Mouse (Mus musculus): ENCODE results near the gene Lce1i. TPM values are rescaled to one million over a fixed set of nuclear protein-coding genes. Genes with fewer than 3 reads are reported as not detected.
"Not testable (repeated sequence)": the region's sequence is repeated elsewhere in the genome, so short reads cannot be mapped to it uniquely, and the experiment has no call there.

Gene Lce1i
- not detected in 2 replicates for polyA plus RNA-seq (2015; fragmentation: Nextera tagmentation; extraction: Ambion mirVana)

DNA sequence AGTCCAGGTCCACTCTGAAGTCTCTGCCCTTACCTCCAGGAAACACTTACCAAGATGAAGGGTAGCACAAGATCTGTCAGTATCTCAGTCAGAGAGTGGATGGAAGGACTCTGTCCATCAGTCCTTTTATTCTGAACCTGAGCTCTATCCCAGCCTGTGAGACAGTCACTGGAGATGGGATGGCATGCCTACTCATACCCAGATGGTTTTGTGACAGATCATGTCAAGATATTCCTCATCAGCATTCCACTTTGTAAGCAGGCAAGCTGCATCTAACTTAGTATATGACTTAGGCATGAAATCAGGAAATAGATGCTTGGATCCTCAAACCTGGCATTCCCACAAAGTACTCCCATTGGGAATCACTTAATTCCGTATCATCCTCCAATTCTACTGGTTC lies at the start of gene Lce1i:
Gene Lce1i, minus strand, starts transcription at position 101 of the 400 bp plus-strand sequence.
- no peak for ATAC-seq (ENCODE audit: insufficient read depth, low FRiP score, low read depth)
- Histone ChIP-seq H3K4me3 (replicated peaks) (no peak within 1 kb of the TSS), H3K27me3 (replicated peaks) (no peaks in the 10 kb centered on the region), H3K4me2 (no peak within 1 kb of the TSS), H3K36me3 (no peaks in the 10 kb centered on the region), H3K9me3 (no peaks in the 10 kb centered on the region), H3K9ac (no peak within 1 kb of the TSS), H3K27ac (no peak within 1 kb of the TSS), H3K4me1 (no peaks in the 10 kb centered on the region)
- WGBS, result 72% methylated on average over 1 of the region's 1 CpGs

DNA sequence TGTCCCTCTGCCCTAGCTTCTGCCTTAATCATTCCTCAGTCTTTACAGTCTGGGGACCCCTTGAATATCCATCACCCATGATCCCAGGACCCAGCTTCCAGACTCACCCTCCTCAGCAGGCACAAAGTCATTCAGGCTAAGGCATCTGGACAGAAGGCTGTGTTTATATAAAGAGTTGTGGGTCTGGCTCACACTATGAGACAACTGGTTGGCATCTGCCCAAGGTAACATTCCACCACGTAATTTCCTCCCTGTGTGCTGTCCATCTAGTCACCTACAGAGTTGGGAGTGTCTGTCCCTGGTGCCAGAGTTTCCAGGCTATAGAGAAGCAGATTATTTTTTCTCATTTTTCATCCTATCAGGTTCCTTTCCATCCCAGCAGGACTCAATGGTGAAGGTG lies 48.4 kb upstream of the Lce1i start, which contains the start of gene Kprp:
Gene Kprp, minus strand, starts transcription at position 140 of the 400 bp plus-strand sequence.
- ATAC-seq (ENCODE audit: insufficient read depth, low FRiP score, low read depth), result no peak
- WGBS, result 29% methylated on average over 1 of the region's 1 CpGs
- no peaks in the 10 kb centered on the region for H3K9me3 ChIP-seq
- no peak within 1 kb of the TSS for H3K9ac ChIP-seq
- no peaks in the 10 kb centered on the region for H3K27me3 ChIP-seq (replicated peaks)
- no peaks in the 10 kb centered on the region for H3K4me1 ChIP-seq
- no peak within 1 kb of the TSS for H3K4me3 ChIP-seq (replicated peaks)
- H3K36me3 ChIP-seq, result no peaks in the 10 kb centered on the region
- no peak within 1 kb of the TSS for H3K27ac ChIP-seq
- no peak within 1 kb of the TSS for H3K4me2 ChIP-seq

DNA sequence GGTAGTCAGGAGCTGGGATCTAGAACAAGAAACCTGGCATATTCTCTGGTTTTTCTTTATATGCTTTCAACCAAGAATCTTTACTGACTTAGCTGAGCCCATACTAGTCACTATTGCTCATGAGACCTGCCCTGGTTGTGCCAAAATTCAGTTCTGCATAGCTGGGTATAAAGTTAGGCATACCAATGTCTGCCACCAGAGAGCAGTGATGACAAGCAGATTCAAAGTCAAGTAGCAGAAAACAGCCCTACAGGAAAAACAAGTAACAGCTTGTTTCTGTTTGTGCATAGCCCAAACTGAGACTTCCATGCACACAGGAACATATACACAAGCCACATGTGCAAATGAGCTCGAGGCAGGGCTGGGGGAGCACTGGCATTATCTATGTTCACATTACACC lies 47.1 kb upstream of the Lce1i start:
- no peaks in the 10 kb centered on the region for H3K4me1 ChIP-seq
- no peaks in the 10 kb centered on the region for H3K27me3 ChIP-seq (replicated peaks)
- ATAC-seq (ENCODE audit: insufficient read depth, low FRiP score, low read depth), result no peak
- H3K9ac ChIP-seq, result no peak overlapping the region
- WGBS, result 22% methylated on average over 1 of the region's 1 CpGs
- no peaks in the 10 kb centered on the region for H3K9me3 ChIP-seq
- no peaks in the 10 kb centered on the region for H3K36me3 ChIP-seq
- H3K4me3 ChIP-seq (replicated peaks), result no peak overlapping the region
- no peak overlapping the region for H3K4me2 ChIP-seq
- H3K27ac ChIP-seq, result no peak overlapping the region

DNA sequence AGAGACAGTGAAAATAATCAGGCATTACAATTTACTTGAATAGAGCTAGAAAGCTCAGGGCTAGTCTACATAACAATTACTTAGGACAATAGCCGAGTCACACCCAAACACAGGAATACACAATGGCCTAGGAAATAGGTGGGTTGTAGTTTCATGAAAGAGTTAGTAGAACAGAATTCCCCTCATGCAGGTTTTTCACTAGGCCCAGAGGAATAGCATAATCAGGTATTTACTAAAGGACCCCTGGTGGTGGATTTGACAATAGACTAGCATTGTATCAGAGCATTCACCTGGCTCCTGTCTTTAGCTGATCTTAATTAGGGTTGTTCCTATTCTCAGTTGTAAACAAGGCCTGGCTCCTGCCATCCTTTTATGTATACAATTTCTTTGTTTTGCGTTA lies 37.3 kb upstream of the Lce1i start:
- not testable (repeated sequence) for ATAC-seq (ENCODE audit: insufficient read depth, low FRiP score, low read depth); H3K36me3 ChIP-seq
- WGBS, result 90% methylated on average over 2 of the region's 2 CpGs

DNA sequence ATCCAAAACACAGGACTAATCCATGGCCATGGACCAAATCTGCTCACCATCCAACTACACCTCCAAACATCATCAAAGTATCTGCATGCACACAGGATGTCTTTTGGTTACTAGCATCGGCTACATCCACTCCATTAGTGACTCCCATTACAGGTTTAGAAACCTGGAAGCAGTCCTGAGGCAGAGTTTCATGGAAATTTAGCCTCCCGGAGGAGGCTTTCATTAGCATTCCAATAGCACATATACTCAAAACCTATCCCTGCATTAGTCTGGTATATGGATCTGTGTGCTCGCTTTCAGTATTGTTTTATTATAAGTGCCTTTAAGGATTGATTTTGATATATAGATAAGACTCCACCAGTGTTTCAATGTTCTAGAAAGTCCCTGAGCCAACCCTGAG lies 36.9 kb upstream of the Lce1i start:
- no peaks in the 10 kb centered on the region for H3K36me3 ChIP-seq
- no peaks in the 10 kb centered on the region for H3K4me1 ChIP-seq
- H3K4me3 ChIP-seq (replicated peaks), result no peak overlapping the region
- no peaks in the 10 kb centered on the region for H3K9me3 ChIP-seq
- no peak for ATAC-seq (ENCODE audit: insufficient read depth, low FRiP score, low read depth)
- WGBS, result 92% methylated on average over 3 of the region's 3 CpGs
- no peak overlapping the region for H3K4me2 ChIP-seq
- no peaks in the 10 kb centered on the region for H3K27me3 ChIP-seq (replicated peaks)
- H3K27ac ChIP-seq, result no peak overlapping the region
- no peak overlapping the region for H3K9ac ChIP-seq

More for the DNA sequence above, 37.3 kb upstream of the Lce1i start:
- H3K4me2 ChIP-seq; H3K4me3 ChIP-seq (replicated peaks); H3K9ac ChIP-seq; H3K27me3 ChIP-seq (replicated peaks); H3K4me1 ChIP-seq; H3K9me3 ChIP-seq; H3K27ac ChIP-seq: not testable (repeated sequence)

DNA sequence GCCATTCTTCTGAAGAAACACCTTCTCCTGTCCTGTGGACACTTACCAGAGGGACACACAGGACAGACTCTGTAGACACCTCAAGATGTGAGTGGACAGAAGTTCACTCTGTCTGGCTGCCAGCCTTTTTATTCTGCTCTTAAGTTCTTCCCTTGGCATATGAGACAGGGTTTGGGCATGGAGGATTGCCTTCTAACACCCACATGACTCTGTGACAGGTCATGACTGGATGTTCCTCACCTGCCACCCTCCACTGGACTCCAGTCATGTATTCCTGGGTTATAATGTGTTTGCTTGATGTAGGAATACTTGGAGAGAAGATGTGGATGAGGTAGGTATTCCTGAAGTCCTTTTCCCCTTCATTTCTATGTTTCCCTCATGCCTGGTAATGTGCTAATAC lies 29.1 kb upstream of the Lce1i start, which contains the start of gene Lce1k:
Gene Lce1k, minus strand, starts transcription at position 101 of the 400 bp plus-strand sequence.
- no peak for ATAC-seq (ENCODE audit: insufficient read depth, low FRiP score, low read depth)
- H3K4me2 ChIP-seq, result no peak within 1 kb of the TSS
- no peaks in the 10 kb centered on the region for H3K27me3 ChIP-seq (replicated peaks)
- no peak within 1 kb of the TSS for H3K9ac ChIP-seq
- no peaks in the 10 kb centered on the region for H3K4me1 ChIP-seq
- H3K36me3 ChIP-seq, result no peaks in the 10 kb centered on the region
- H3K4me3 ChIP-seq (replicated peaks), result no peak within 1 kb of the TSS
- H3K9me3 ChIP-seq, result no peaks in the 10 kb centered on the region
- H3K27ac ChIP-seq, result no peak within 1 kb of the TSS

DNA sequence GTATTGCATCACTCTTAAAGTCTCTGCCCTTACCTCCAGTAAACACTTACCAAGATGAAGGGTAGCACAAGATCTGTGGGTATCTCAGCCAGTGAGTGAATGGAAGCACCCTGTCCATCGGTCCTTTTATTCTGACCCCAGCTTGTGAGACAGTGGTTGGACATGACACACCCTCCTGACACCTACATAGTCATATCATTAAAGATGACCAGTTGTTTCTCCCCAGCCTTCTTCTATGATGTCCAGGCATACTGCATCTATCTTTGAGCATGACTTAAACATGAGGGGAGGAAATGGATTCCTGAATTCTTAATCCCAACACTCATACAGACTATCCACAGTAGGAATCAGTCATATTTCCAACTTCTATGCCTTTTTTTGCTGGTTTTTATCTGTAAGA lies 11.7 kb upstream of the Lce1i start, which contains the start of gene Lce1j:
Gene Lce1j, minus strand, starts transcription at position 101 of the 400 bp plus-strand sequence.
- H3K9ac ChIP-seq, result no peak within 1 kb of the TSS
- no peaks in the 10 kb centered on the region for H3K4me1 ChIP-seq
- no peaks in the 10 kb centered on the region for H3K36me3 ChIP-seq
- H3K27me3 ChIP-seq (replicated peaks), result no peaks in the 10 kb centered on the region
- no peaks in the 10 kb centered on the region for H3K9me3 ChIP-seq
- H3K4me2 ChIP-seq, result no peak within 1 kb of the TSS
- no peak within 1 kb of the TSS for H3K4me3 ChIP-seq (replicated peaks)
- 73% methylated on average over 1 of the region's 1 CpGs for WGBS
- H3K27ac ChIP-seq, result no peak within 1 kb of the TSS
- no peak for ATAC-seq (ENCODE audit: insufficient read depth, low FRiP score, low read depth)

DNA sequence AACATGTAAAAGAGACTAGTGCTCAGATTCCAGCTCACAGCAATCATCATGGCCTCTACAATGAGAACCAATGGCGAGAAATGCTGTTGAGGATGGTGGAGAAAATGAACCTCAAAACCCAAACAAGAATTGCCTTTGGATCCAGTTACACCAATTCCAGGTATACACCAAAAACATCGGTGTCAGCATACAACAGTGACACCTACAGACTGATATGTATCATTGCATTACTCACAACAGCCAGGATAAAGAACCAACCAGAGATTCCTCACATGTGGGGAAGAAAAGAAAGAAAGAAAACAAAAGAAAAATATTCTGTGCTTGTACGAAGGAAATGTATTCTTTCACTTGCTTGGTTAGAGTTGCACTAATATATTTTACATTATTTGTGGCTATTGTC lies 7.1 kb downstream of the Lce1i start:
- ATAC-seq (ENCODE audit: insufficient read depth, low FRiP score, low read depth), result no peak

DNA sequence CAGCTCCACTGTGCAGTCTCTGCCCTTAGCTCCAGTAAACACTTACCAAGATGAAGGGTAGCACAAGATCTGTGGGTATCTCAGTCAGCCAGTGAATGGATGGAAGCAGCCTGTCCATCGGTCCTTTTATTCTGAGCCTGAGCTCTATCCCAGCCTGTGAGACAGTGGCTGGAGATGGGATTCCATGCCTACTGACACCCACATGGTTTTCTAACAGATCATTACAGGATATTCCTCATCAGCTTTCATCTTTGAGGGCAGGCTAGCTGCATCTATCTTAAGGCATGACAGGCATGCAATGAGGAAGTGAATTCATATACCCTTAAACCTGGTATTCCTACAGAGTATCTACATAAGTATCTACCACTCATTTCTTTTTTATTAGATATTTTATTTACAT lies 13.7 kb downstream of the Lce1i start, which contains the start of gene Lce1h:
Gene Lce1h, minus strand, starts transcription at position 101 of the 400 bp plus-strand sequence.
- H3K4me2 ChIP-seq, result no peak within 1 kb of the TSS
- no peak within 1 kb of the TSS for H3K4me3 ChIP-seq (replicated peaks)
- H3K27ac ChIP-seq, result no peak within 1 kb of the TSS
- H3K4me1 ChIP-seq, result no peaks in the 10 kb centered on the region
- H3K9ac ChIP-seq, result no peak within 1 kb of the TSS
- ATAC-seq (ENCODE audit: insufficient read depth, low FRiP score, low read depth), result no peak
- WGBS, result 91% methylated on average over 1 of the region's 1 CpGs
- H3K27me3 ChIP-seq (replicated peaks), result no peaks in the 10 kb centered on the region
- H3K9me3 ChIP-seq, result no peaks in the 10 kb centered on the region
- no peaks in the 10 kb centered on the region for H3K36me3 ChIP-seq

More for the DNA sequence above, 7.1 kb downstream of the Lce1i start:
- H3K4me1 ChIP-seq, result no peaks in the 10 kb centered on the region
- H3K27ac ChIP-seq, result no peak overlapping the region
- H3K9ac ChIP-seq, result no peak overlapping the region
- no peaks in the 10 kb centered on the region for H3K27me3 ChIP-seq (replicated peaks)
- H3K9me3 ChIP-seq, result no peaks in the 10 kb centered on the region
- no peak overlapping the region for H3K4me3 ChIP-seq (replicated peaks)
- 23% methylated on average over 3 of the region's 3 CpGs for WGBS
- H3K4me2 ChIP-seq, result no peak overlapping the region
- H3K36me3 ChIP-seq, result no peaks in the 10 kb centered on the region

DNA sequence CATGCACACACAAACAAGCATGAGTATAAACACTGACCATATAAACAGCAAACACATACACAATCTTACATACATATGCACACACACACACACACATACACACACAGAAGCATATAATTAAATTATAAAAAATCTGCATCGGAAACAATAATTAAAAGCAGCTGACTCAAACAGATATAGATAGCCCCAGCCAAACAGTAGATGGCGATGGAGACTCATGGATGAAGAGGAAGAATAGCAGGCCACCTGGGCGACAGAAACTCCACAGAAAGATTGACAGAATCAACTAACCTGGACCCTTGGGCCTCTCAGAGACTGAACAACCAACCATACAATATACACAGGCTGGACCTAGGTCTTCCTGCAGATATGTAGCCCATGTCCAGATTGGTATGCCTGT lies 25.5 kb downstream of the Lce1i start:
- no peaks in the 10 kb centered on the region for H3K36me3 ChIP-seq
- H3K4me3 ChIP-seq (replicated peaks), result no peak overlapping the region
- ATAC-seq (ENCODE audit: insufficient read depth, low FRiP score, low read depth), result no peak
- H3K4me1 ChIP-seq, result no peaks in the 10 kb centered on the region
- 34% methylated on average over 3 of the region's 3 CpGs for WGBS
- no peak overlapping the region for H3K27ac ChIP-seq
- H3K27me3 ChIP-seq (replicated peaks), result no peaks in the 10 kb centered on the region
- no peaks in the 10 kb centered on the region for H3K9me3 ChIP-seq
- no peak overlapping the region for H3K4me2 ChIP-seq
- no peak overlapping the region for H3K9ac ChIP-seq

DNA sequence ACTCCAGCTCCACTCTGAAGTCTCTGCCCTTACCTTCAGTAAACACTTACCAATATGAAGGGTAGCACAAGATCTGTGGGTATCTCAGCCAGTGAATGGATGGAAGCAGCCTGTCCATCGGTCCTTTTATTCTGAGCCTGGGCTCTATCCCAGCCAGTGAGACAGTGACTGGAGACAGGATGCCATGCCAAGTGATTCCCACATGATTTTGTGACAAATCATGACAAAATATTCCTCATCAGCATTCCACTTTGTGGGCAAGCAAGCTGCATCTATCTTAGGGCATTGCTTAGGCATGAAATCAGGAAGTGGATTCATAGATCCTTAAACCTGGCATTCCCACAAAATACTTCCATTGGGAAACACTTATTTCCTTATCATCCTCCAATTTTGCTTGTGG lies 26.5 kb downstream of the Lce1i start, which contains the start of gene Lce1g:
Gene Lce1g, minus strand, starts transcription at position 101 of the 400 bp plus-strand sequence.
- Histone ChIP-seq H3K27ac (no peak within 1 kb of the TSS), H3K4me3 (replicated peaks) (no peak within 1 kb of the TSS), H3K36me3 (no peaks in the 10 kb centered on the region), H3K9me3 (no peaks in the 10 kb centered on the region), H3K4me2 (no peak within 1 kb of the TSS), H3K4me1 (no peaks in the 10 kb centered on the region), H3K27me3 (replicated peaks) (no peaks in the 10 kb centered on the region), H3K9ac (no peak within 1 kb of the TSS)
- WGBS, result 76% methylated on average over 1 of the region's 1 CpGs
- no peak for ATAC-seq (ENCODE audit: insufficient read depth, low FRiP score, low read depth)

DNA sequence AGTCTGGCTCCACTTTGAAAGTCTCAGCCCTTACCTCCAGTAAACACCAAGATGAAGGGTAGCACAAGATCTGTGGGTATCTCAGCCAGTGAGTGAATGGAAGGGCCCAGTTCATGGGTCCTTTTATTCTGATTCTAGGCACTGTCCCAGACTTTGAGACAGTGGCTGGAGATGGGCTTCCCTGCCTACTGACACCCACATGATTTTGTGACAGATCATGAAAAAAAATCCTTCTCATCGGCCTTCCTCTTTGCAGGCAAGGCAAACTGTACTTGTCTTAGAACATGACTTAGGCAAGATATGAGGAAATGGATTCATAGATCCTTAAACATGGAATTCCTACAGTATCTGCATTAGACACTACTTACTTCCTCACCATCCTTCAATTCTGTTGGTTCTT lies 39.7 kb downstream of the Lce1i start, which contains the start of gene Gm38119:
Gene Gm38119, minus strand, starts transcription at position 101 of the 400 bp plus-strand sequence.
- no peak within 1 kb of the TSS for H3K4me2 ChIP-seq
- H3K36me3 ChIP-seq, result no peaks in the 10 kb centered on the region
- 86% methylated on average over 1 of the region's 1 CpGs for WGBS
- H3K27me3 ChIP-seq (replicated peaks), result no peaks in the 10 kb centered on the region
- no peak for ATAC-seq (ENCODE audit: insufficient read depth, low FRiP score, low read depth)
- no peaks in the 10 kb centered on the region for H3K9me3 ChIP-seq
- H3K27ac ChIP-seq, result no peak within 1 kb of the TSS
- no peaks in the 10 kb centered on the region for H3K4me1 ChIP-seq
- no peak within 1 kb of the TSS for H3K4me3 ChIP-seq (replicated peaks)
- no peak within 1 kb of the TSS for H3K9ac ChIP-seq
